Mouse (Mus musculus) cerebellum, adult 2 months (tissue): ENCODE measurements around the gene Mon2.

Experiments
- CTCF ChIP-seq: fragments of 200-500 bp; IDR thresholded peaks from 2 replicates; pipeline ENCODE4 v1.5.1; 2011; ENCODE audit warnings: low read depth, mild to moderate bottlenecking, control low read depth, low read length, moderate library complexity, borderline replicate concordance; ENCODE audit not compliant: insufficient read depth
- POLR2A ChIP-seq: fragments of 200-500 bp; IDR thresholded peaks from 2 replicates; pipeline ENCODE4 v1.6.1; 2011; ENCODE audit warnings: low read length, control low read depth, borderline replicate concordance; ENCODE audit not compliant: insufficient read depth

DNA sequence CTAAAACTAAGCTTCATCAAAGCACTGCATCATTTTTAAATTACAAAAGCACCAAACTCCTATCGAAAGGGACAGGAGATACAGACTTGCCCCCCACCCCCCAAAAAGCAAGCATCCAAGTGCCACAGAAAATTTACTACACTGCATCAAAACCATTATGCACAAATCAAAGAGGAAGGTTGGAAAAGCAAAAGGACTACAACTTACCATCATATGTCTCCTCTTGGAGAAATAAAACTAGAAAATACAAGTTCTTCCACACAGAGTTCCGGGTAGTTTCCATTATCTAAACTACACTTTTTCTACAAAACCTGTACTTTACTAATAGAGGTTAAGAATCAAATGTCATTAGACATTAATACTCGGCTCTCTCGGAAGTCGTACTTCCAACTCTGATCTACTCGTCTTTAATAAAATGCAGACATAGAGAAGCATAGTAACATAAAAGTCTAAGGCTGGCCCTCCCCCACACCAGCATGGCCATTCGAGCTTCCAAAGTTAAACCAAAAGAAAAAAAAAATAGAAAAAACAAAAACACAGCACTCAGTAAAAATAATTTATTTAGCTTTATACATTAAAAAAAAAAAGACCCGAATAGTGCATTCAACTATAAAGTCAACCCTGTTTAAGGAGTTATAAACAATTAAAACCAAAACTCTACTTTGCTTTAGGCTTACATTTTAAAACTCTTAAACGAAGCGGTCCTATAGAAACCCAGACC lies 91.6 kb downstream of the Mon2 start:
- no peak for TF ChIP-seq POLR2A
- TF ChIP-seq CTCF, result no peak
